Mouse (Mus musculus): Measurements from ENCODE around the gene Ina.
A peak's percentile ranks its signal among the peaks of the same experiment; 100 is the strongest.

Gene Ina

DNA sequence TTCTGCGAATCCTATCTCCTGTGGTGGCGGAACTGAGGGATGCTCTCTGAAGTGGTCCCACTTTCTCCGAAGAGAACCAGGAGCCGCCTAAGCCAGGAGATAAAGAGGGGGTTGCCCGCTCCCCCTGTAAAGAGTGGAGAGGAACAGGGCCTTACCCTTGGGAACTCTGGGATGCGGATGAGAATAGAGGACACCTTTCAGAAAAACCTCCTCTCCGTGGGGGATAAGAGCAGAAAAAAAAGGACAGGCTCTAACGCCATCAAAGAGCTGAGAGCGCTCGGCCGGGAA, 395 bp upstream of the Ina start:
- no peak for DNase-seq (ENCODE audit: low spot score)

DNA sequence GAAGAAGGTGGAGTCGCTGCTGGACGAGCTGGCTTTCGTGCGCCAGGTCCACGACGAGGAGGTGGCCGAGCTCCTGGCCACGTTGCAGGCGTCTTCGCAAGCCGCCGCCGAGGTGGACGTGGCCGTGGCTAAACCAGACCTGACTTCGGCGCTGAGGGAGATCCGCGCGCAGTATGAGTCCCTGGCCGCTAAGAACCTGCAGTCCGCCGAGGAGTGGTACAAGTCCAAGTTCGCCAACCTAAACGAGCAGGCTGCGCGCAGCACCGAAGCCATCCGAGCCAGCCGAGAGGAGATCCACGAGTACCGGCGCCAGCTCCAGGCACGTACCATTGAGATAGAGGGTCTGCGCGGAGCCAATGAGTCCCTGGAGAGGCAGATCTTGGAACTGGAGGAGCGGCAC, 898 bp downstream of the Ina start:
- no peak for DNase-seq (ENCODE audit: low spot score)

DNA sequence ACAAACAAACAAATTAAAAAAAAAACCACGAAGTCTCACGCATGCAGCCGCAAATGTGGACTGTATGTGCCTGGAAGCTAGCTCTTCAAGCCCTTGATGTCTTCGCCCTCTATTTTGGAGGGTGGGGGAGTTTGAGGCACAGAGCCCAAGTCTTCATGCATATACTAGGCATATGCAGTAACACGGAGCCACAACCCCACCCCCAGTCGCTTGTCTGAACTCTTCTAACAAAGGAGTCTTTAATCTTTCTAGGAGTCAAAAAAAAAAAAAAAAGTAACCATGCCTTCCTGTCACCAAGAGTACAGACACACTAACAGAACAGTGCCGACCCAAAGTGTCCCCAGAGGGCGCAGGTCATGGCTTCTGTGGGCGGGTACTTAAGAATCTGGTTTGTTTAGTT, 1.5 kb downstream of the Ina start:
- DNase-seq (ENCODE audit: low spot score) = no peak

DNA sequence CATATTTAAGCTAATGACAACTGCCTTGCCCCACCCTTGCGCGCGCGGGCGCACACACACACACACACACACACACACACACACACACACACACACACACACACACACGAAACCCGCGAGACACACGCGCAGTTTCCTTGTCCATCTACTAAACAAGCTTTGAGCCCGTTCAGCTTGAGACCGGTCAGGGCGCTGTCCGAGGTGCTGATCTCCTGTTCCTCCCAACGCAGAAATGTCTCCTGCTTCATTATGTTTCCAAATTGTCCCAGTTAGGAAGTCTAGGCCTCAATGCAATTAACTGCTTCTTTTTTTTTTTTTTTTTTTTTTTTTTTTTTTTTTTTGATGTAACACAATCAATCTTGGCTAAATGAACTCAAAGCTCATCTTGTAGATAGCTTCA, 2.0 kb downstream of the Ina start:
- no peak for DNase-seq (ENCODE audit: low spot score)

DNA sequence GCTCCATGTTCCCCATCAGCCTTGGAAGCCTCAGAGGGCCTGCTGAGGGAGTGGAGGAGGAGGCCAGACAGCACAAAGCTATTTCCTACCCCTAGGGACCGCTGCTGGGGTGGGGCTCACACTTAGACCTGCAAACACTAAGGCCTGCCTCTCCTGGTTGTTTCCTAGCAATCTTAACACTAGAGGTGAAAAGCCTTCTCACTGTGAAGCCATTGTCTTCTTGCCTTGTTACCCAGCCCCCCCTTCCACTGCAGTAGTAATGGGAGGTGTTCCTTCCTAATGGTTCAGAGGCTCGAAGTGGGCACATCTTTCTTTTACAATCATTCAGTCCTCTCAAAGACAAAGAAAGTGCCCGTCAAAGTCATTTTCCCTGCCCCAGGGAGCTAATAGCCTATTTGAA, 3.3 kb downstream of the Ina start:
- no peak for DNase-seq (ENCODE audit: low spot score)

GRCm38 (mm10) chr19:47018330-47018729, 3.8 kb downstream of the Ina start:
- DNase-seq (ENCODE audit: low spot score) = no peak

DNA sequence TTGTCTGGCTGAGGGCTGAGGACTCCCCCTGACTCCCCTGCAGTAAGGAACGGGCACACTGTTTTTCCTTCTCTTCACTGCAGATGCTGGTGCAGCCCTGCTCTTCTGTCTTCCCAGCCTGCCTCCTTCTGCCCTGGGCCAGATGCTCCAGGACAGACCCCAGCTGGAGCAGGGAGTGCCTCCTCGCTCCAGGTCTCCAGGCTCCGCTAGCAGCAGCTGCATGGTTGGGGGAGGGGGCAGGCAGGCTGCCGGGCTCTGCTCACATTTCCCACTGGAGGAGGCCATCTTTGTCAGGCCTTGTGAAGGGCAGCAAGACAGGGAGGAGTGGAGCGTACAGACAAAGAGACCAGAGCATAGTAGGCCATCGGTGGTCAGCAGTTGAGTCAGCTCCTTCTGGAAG, 4.8 kb downstream of the Ina start:
- DNase-seq (ENCODE audit: low spot score) = no peak

GRCm38 (mm10) chr19:47022709-47023108, 8.2 kb downstream of the Ina start:
- no peak for DNase-seq (ENCODE audit: low spot score)

DNA sequence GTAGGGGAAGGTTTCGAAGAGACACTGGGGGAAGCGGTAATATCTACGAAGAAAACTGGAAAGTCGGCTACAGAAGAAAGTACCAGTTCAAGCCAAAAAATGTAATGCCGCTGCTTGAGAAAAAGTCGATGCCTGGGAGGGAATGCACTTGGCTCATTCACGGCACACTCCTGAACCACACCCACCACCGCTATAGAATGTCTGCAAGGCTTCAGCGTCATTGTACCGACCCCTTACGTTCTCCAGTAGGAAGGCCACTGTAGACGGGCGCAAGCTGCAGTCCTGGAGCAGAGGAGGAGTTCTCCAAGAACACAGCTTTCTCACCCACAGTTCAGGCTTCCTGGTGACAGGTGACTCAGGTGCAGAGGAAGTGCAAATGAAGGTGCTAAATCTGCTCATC, 9.0 kb downstream of the Ina start:
- no peak for DNase-seq (ENCODE audit: low spot score)

GRCm38 (mm10) chr19:47024954-47025353, 10.5 kb downstream of the Ina start:
- peak; percentile 47 for DNase-seq (ENCODE audit: low spot score)

GRCm38 (mm10) chr19:47026513-47026912, 12.0 kb downstream of the Ina start:
- DNase-seq (ENCODE audit: low spot score) = no peak

DNA sequence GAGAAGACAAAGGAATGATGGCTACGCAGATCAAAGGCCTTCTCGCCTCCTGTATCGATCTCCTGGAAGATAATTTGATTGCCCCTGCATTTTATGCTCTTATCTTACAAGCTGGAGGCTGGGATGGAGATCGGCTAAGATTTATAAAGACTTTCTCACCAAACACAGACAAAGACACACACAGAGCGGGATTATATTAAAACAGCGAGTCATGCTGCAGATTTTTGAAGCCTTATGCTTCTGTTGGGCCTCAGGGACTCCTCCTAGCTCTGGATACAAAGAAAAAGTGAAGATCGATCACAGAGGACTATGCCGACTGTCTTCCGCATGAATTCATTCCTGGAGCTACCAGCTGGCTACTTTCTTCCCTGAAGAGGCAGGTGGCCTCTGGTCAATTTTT, 15.3 kb downstream of the Ina start:
- no peak for DNase-seq (ENCODE audit: low spot score)

DNA sequence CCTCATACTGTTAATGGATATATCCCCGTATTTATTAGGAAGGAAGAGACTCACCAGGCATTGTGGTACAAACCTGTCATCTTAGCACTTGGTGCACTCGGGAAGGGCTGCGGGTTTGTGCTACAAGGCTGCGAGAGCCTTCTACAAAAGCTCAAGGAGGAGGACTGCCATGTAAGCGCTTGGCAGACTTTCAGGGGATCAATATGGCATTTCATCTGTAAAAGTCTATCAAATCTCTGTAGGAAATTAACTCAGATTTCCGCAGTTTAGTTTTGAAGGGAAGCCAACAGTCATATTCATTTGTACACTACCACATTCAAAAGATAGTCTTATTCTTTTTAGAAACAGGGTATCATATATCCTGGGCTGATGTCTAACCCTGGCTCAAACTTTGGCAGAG, 17.3 kb downstream of the Ina start:
- no peak for DNase-seq (ENCODE audit: low spot score)

DNA sequence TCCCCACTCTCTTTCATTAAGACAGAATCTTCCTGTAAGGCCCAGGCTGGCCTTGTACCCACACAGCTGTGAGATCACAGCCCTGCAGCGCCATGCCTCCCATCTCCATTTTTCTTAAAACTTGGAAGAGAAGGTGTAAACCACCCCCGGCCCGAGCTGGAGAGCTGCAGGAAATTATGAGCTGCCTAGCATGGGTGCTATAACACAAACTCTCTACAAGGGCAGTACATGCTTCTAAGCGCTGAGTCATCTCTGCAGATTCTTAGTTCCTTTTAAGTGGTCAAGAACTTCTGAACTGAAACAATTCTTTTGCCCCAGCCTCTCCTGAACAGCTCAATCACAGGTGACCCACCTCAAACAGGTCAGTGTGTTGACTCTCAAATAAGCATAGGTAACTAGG, 20.4 kb downstream of the Ina start:
- DNase-seq (ENCODE audit: low spot score) = no peak

GRCm38 (mm10) chr19:47036596-47036995, 22.1 kb downstream of the Ina start:
- no peak for DNase-seq (ENCODE audit: low spot score)

DNA sequence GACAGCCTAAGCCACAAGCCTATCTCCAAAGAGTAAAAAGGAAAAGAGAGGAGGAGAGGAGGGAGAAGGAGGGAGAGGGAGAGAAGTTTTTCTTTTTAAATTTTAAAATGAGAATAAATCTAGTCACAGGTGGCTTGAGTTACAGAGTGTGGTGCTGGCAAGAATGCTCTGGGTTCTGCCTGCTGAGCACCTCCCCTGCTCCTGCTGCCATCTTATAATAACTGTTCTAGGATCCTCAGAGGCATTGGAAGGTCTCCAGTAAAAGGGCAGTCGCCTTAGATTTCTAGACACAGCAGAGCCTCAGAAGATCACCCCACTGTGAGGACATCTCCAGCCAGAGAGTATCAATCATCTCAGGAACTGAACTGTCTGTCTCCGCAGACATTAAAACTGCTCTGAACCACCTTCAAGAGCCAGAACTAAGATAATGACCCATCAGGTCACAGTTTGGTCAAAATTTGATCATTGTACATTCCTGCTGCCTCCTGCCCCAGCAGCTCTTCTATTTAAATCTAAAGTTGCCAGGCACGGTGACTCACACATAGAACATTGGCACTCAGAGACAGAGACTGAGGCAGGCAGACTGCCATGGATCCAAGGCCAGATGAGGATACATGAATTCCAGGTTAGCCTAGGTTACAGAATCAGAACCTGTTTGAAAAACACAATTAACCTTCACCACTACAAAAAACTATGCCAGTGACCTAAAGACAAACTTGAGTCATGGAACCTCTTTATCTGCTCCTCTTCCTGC, 26.4 kb downstream of the Ina start:
- DNase-seq (ENCODE audit: low spot score) = no peak

- no peak for DNase-seq (ENCODE audit: low spot score)
Observed at GRCm38 (mm10) chr19:47043608-47044007, 29.1 kb downstream of the Ina start.

GRCm38 (mm10) chr19:47046343-47046742, 31.8 kb downstream of the Ina start:
- no peak for DNase-seq (ENCODE audit: low spot score)

DNA sequence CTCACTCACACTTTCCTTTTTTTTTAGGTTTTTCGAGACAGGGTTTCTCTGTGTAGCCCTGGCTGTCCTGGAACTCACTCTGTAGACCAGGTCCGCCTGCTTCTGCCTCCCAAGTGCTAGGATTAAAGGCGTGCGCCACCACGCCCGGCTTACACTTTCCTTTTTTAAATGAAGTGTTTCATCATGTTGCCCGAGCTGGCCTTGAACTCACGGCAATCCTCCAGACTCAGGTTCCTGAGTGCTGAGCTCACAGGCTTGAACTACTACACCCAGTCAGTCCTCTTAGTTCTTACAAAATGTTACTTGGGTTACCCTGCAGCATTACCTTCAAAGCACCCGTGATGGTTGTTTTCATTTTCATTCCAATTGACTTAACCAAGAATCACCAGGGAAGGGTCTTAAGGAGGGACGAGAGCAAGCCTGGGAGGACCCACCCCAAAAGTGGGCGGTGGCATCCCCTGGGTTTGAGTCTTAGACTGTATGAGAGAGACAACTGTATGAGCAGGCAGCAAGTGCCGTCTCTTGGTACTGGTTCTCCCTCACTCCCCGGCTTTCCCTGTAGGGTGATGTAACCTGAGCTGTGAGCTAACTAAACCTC, 32.8 kb downstream of the Ina start:
- DNase-seq (ENCODE audit: low spot score) = no peak

DNA sequence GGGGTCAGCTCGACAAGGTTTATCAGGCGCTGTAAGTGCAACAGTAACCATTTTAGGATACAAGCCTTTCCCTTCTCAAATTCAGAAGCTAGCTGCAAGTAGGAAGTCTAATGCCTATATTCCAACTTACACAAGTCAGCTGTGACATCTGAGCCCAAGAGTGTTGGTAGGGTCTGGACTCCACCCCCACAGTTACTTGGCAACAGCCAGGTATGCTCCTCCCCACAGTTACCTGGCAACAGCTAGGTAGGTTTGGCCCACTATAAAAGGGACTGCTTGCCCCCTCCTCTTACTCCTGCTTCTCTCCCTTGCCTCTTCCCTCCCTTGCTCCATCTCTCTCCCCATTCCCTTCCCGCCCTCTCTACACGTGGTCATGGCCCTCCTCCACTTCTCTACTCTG, 34.6 kb downstream of the Ina start:
- no peak for DNase-seq (ENCODE audit: low spot score)

- DNase-seq (ENCODE audit: low spot score) = no peak
Observed at GRCm38 (mm10) chr19:47049840-47050239, 35.3 kb downstream of the Ina start.

DNA sequence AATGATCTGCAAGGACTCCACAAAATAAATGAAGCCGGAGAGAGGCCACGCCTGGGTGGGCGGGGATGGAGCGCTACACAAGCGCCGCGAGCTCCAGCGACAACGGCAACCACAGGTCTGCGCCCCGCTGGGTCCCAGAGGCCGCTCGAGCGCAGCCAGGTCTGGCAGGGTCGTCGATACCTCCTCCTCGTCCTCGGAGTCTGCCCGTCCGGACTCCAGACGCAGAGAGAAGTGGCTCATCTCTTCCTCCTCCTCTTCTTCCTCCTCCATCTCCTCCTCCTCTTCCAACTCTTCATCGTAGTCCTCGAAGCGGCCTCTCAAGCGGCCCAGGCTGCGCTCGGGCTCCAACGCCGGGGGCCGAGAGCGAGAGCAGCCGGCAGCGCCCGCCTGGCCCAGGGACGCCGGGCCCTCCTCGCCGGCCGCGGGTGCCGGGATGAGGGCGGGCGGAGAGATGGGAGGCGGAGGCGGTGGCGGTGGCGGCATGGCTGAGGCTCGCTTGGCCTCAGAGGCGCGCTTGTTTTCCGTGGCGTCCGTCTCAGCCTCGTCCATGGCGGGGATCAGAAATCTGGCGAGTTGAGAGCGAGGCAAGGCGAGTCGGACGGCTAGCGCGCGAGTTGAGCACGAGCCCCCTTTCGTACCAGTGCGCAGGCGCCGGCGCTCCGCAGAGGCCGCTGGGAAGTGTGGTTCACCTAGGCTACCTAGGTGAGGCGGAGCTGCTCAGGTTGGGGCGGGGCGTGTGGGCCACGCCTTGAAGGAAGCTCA, 36.0 kb downstream of the Ina start, which contains the start of gene Pcgf6:
Gene Pcgf6 (minus strand): TSS at position 636 of the 762 bp plus-strand sequence.
- DNase-seq (ENCODE audit: low spot score) = peak; percentile 64

DNA sequence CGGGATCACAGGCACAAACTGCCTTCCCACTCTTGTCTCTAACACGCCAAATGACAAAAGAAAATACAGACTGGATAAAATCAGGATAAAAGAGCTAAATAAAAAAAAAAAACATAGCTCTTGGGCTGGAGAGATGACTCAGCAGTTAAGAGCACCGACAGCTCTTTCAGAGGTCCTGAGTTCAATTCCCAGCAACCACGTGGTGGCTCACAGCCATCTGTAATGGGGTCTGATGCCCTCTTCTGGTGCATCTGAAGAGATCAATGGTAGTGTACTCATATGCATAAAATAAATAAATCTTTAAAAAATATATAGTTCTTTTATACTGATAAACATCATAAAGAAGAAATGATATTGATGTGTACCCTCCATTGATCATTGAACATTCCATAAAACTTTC, 38.4 kb downstream of the Ina start:
- no peak for DNase-seq (ENCODE audit: low spot score)

DNA sequence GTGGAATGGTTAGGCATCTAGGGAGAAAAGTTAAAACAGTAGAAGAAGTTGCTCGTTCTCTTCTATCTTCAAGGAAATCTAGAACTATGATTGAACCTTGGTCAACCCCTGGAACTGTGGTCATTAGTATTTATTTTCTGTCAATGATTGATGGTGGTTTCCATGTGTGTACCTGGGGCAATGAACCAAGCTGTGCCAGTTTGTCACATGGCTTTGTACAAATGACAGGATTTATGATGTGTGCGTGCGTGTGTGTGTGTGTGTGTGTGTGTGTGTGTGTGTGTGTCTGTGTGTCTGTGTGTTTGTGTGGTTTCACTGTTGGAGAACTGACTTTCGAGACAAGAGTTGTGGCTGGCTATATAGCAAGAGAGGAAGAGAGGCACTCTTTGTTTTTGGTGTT, 39.0 kb downstream of the Ina start:
- DNase-seq (ENCODE audit: low spot score) = no peak
